Comparison of ENCODE assay signal across 8 mouse cellular contexts in the genomic region with DNA sequence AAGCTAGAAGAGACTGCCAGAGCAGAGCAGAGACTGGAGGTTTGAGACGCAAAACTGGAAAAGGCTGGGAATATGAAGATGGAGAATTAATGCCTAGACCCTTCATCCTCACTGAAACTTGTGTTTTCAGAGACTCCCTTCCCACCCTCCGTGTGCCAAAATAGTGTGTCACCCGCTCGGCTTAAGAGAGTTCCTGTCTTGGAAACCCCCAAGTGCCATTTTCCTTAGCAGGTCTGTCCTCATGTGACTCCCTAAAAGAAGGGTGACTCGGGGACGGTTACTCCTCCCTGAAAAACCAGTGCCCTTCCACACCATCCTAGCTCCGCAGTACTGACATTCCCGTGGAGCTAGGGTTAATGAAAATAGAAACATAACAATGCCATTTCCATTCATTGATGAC. TPM values are rescaled to one million over a fixed set of nuclear protein-coding genes. Genes with fewer than 3 reads are reported as not detected.
DNase-seq lines count a peak whose midpoint lies in the region; ATAC-seq and TF ChIP-seq lines count a peak whose summit lies in the region.

No protein-coding gene starts in this region.

- no peaks in the 10 kb centered on the region for H3K36me3 ChIP-seq in heart, embryonic 15.5 days
- peaks cover 3% of the 10 kb centered on the region; the same call in 1 of the 2 replicates for H3K36me3 ChIP-seq in ES-E14 (ENCODE audit: control insufficient read depth, insufficient read depth, low read length, poor library complexity, severe bottlenecking)
- no peaks in the 10 kb centered on the region for H3K36me3 ChIP-seq in forebrain, postnatal 0 days (ENCODE audit: insufficient read depth)
- peaks cover 8% of the 10 kb centered on the region for H3K36me3 ChIP-seq in midbrain, embryonic 10.5 days

- TF ChIP-seq CTCF in forebrain, postnatal 0 days (IDR thresholded peaks at IDR 0.05; ENCODE audit: low read depth) = no peak

- H3K9ac ChIP-seq in heart, embryonic 15.5 days = peak overlapping the region; percentile 77
- H3K9ac ChIP-seq in ES-E14 (ENCODE audit: insufficient read depth, low read depth, low read length, poor library complexity, severe bottlenecking) = no peak overlapping the region
- peak overlapping the region; percentile 92 for H3K9ac ChIP-seq in forebrain, postnatal 0 days

- no peaks in the 10 kb centered on the region for H3K9me3 ChIP-seq in heart, embryonic 15.5 days (replicated peaks)
- H3K9me3 ChIP-seq in ES-E14 (ENCODE audit: control insufficient read depth, insufficient read depth, low read depth, low read length) = no peaks in the 10 kb centered on the region
- no peaks in the 10 kb centered on the region for H3K9me3 ChIP-seq in forebrain, postnatal 0 days (ENCODE audit: low read length)
- no peaks in the 10 kb centered on the region for H3K9me3 ChIP-seq in midbrain, embryonic 10.5 days (replicated peaks)

- no peak for ATAC-seq in heart, embryonic 15.5 days (replicated peaks; ENCODE audit: insufficient number of reproducible peaks, insufficient read depth, low FRiP score, low read depth)
- ATAC-seq in forebrain, postnatal 0 days = no peak

- in situ Hi-C loops in ES-E14 (cut with MboI; ENCODE audit: low sequenced_read_pairs in 2 of 2, unreplicated experiment in 2 of 2) = no loop called here

- DNase-seq in heart, postnatal 14 days = no peak
- DNase-seq in ES-E14 (ENCODE audit: low read depth, low spot score) = no peak
- DNase-seq in forebrain, postnatal 0 days = no peak
- no peak for DNase-seq in midbrain, embryonic 10.5 days (ENCODE audit: low spot score)
- no peak for DNase-seq in layer of hippocampus, adult 18-20 months (ENCODE audit: low spot score in 2 of 2)
- DNase-seq in adrenal gland, postnatal 4 days (ENCODE audit: low spot score in 2 of 2) = no peak
- DNase-seq in embryo, embryonic 11 days = no peak

- H3K4me2 ChIP-seq in heart, embryonic 15.5 days = peak overlapping the region; percentile 91
- peak overlapping the region; percentile 76 for H3K4me2 ChIP-seq in forebrain, postnatal 0 days (ENCODE audit: low read depth)

- H3K4me1 ChIP-seq in heart, embryonic 15.5 days (replicated peaks) = peaks cover 27% of the 10 kb centered on the region
- H3K4me1 ChIP-seq in ES-E14 (ENCODE audit: control insufficient read depth in 2 of 2, insufficient read depth in 2 of 2, low read length in 2 of 2, poor library complexity in 1 of 2) = peaks cover 15 to 22% of the 10 kb centered on the region in 2 experiments
- H3K4me1 ChIP-seq in forebrain, postnatal 0 days (ENCODE audit: insufficient read depth) = peaks cover 4% of the 10 kb centered on the region; the same call in 1 of the 2 replicates
- H3K4me1 ChIP-seq in midbrain, embryonic 10.5 days = peaks cover 55% of the 10 kb centered on the region

- no peaks in the 10 kb centered on the region for H3K27me3 ChIP-seq in heart, embryonic 15.5 days
- no peaks in the 10 kb centered on the region for H3K27me3 ChIP-seq in forebrain, postnatal 0 days (ENCODE audit: insufficient read depth, low read length)
- H3K27me3 ChIP-seq in midbrain, embryonic 10.5 days (ENCODE audit: low read depth, poor library complexity, severe bottlenecking) = peaks cover 43% of the 10 kb centered on the region

- 3% methylated on average over 8 of the region's 8 CpGs for WGBS in heart, embryonic 15.5 days
- WGBS in forebrain, postnatal 0 days = 1% methylated on average over 8 of the region's 8 CpGs
- WGBS in midbrain, embryonic 10.5 days = 3% methylated on average over 8 of the region's 8 CpGs

- intact Hi-C loops in heart, postnatal 14 days (cut with DNase I) = loop anchor here (2.0 kb wide), 2 partner anchors 51 to 65 kb away; no protein-coding TSS in a partner anchor

- peak overlapping the region; percentile 88 for H3K4me3 ChIP-seq in heart, embryonic 15.5 days
- H3K4me3 ChIP-seq in ES-E14 (ENCODE audit: insufficient read depth in 1 of 2, low read depth in 1 of 2, low read length in 2 of 2, poor library complexity in 1 of 2, severe bottlenecking in 1 of 2) = peak overlapping the region; percentile 66 to 96; a peak in 3 of 4 replicates
- H3K4me3 ChIP-seq in forebrain, postnatal 0 days (ENCODE audit: low read depth, low read length) = peak overlapping the region; percentile 85
- H3K4me3 ChIP-seq in midbrain, embryonic 10.5 days = peak overlapping the region; percentile 87

- peak overlapping the region; percentile 95 for H3K27ac ChIP-seq in heart, embryonic 15.5 days
- no peak overlapping the region for H3K27ac ChIP-seq in ES-E14 (ENCODE audit: insufficient read depth, low read depth, low read length, poor library complexity, severe bottlenecking)
- H3K27ac ChIP-seq in forebrain, postnatal 0 days (ENCODE audit: low read depth, low read length) = peak overlapping the region; percentile 96
- H3K27ac ChIP-seq in midbrain, embryonic 10.5 days (replicated peaks) = peak overlapping the region; percentile 99

TF ChIP-seq in ES-E14, 5 proteins besides CTCF, POLR2A, EP300 and RAD21:
- no peak for TF ChIP-seq ZC3H11A (IDR thresholded peaks at IDR 0.05; ENCODE audit: borderline replicate concordance, low read depth, low read length)

RNA-seq across cellular contexts. Expression of gene Uck2, which starts 0.2 kb away (rescaled TPM):
- polyA plus RNA-seq in heart, embryonic 15.5 days (2015; fragmentation: Nextera tagmentation; extraction: Ambion mirVana) = 42.3 and 57.7 TPM in 2 replicates
- 10 to 100 TPM; 47.3 to 54.5 TPM for total RNA-seq in heart, postnatal 14 days (2021)
- total RNA-seq in ES-E14 (2012; rRNA removed) = 152 and 158 TPM in 2 replicates
- total RNA-seq in forebrain, postnatal 0 days (2014; rRNA removed) = 80.7 and 82.2 TPM in 2 replicates
- 48.2 and 59.3 TPM in 2 replicates for polyA plus RNA-seq in forebrain, postnatal 0 days (2015; fragmentation: Nextera tagmentation; extraction: Ambion mirVana)
- polyA plus RNA-seq in midbrain, embryonic 10.5 days (2016; fragmentation: Nextera tagmentation; extraction: Ambion mirVana) = 101 and 109 TPM in 2 replicates
- 10 to 100 TPM; 28.4 to 35.9 TPM for total RNA-seq in layer of hippocampus, adult 18-20 months (2021)
- total RNA-seq in adrenal gland, postnatal 4 days (2021) = 10 to 100 TPM; 66.6 to 71.5 TPM

RNA-seq across cellular contexts. Expression of gene Tmco1, which starts 22.8 kb away (rescaled TPM):
- 77.2 and 81.9 TPM in 2 replicates for polyA plus RNA-seq in heart, embryonic 15.5 days (2015; fragmentation: Nextera tagmentation; extraction: Ambion mirVana)
- total RNA-seq in heart, postnatal 14 days (2021) = 10 to 100 TPM; 80.6 to 86.5 TPM
- total RNA-seq in ES-E14 (2012; rRNA removed) = 155 and 156 TPM in 2 replicates
- total RNA-seq in forebrain, postnatal 0 days (2014; rRNA removed) = 55.2 and 60.4 TPM in 2 replicates
- polyA plus RNA-seq in forebrain, postnatal 0 days (2015; fragmentation: Nextera tagmentation; extraction: Ambion mirVana) = 70.0 and 76.7 TPM in 2 replicates
- 85.4 and 87.1 TPM in 2 replicates for polyA plus RNA-seq in midbrain, embryonic 10.5 days (2016; fragmentation: Nextera tagmentation; extraction: Ambion mirVana)
- total RNA-seq in layer of hippocampus, adult 18-20 months (2021) = 10 to 100 TPM; 46.8 to 50.3 TPM
- total RNA-seq in adrenal gland, postnatal 4 days (2021) = 100 to 1,000 TPM; 102 to 104 TPM
